Mouse (Mus musculus) neutrophil, adult 65 days (primary cell): ENCODE data around the gene Pias3. TPM values are rescaled to one million over a fixed set of nuclear protein-coding genes. Genes with fewer than 3 reads are reported as not detected.

ENCODE experiments used
- total RNA-seq: library from RNA; stranded (reverse); gene quantifications from 2 replicates; pipeline ENCODE4 v1.2.4, GENCODE M21; 2023

Pias3 gene
- total RNA-seq = 35.0 and 35.4 TPM in 2 replicates

DNA sequence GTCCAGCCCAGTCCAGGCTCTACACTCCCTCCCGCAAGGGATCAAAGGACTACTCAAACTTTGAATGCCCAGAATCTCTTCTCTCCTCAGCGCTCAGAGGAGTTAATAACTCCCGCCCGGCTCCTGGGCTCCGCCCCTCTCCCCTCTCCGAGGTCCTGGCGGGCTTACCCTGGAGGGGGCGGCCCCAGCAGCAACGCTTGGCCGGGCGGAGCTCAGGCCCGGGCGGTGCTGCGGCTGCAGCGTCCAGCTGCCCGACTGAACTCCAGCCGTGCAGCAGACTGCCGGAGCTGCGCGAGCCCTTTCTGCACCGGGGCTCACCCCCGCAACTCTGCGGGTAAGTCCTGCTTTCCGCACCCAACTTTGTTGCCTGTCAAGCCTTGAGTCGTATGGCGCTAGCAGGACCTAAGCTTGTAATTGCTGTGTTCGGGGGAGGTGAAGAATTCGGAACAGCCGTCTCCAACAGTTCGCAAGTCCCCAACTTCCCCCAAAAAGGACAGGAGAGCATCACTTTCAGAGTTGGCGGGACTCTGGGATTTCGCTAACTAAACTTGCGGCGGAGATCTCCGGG is at the start of gene Pias3:
Gene Pias3 (plus strand): TSS at position 187 of the 568 bp plus-strand sequence.

DNA sequence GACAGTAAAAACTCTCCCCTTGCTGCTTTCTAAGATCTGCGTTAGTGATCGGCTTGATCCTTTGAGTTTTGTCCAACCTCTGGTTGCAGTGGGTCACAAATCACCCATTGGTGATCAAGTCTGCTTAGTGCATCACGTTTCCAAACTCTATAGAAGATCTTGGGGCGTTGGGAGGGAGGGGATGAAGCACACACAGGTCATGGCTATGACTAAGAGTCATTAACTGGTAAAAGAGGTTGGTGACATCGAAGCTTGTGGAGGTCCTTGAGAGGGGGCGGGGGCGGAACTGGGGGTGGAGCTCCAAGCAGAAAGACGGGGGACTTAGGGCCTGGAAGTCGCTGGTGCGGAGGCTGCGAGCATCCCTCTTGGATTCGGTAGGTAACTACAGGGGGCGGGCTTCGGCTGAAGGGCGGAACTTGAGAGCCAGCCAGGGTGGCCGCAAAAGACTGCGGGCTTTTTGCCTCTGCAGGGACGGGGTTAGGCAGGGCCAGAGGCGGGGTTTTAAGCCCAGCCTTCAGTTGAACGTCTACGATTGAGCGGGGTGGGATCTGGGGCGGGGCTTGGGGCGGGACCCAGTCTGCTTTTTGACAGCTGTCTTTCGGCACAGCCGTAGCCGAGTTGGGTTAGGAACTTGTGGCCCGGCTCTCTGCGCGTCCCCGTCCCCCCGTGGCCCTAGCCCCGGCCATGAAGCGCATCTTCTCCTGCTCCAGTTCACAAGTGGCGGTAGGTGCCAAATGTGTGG is 26.3 kb upstream of the Pias3 start, which contains the start of gene Ankrd35:
Gene Ankrd35 (plus strand): TSS at position 405 of the 742 bp plus-strand sequence.

DNA sequence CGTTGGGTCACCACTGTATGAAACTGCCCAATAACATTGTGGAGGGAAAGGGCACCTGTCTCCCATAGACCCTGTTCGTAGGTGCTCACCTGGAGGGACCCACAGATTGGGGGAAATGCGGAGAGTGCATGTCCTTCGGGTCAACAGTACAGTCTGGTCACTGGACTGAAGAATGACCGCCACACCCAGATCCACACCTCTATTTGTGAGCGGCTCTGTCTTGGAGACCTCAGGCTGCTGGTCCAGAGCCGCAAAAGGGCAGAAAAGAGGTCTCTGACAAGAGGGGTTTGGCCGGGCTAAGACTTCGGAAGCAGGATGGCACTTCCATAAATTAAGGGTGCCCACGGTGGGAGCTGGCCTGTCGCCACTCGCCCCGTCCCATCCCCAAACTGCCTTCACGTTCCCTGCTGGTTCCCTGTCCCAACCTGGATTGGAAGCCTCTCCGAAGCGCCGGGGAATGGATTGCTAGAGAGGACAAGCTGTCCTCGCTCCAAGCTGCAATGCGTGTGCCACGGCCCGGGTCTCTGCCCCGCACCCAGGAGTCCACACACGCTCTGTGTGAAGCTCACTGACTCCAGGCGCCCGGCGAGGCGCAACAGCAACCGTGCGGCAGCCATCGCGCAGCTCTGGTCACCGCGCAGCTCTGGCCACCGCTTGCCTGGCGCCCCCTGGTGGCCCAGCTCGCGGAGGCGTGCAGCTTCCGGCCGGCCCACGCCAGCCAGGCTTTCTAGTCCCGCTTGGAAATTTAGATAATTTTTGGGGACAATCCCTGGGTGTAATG is 11.9 kb downstream of the Pias3 start, which contains the start of gene Nudt17:
Gene Nudt17 (minus strand): TSS at position 660 of the 781 bp plus-strand sequence.

DNA sequence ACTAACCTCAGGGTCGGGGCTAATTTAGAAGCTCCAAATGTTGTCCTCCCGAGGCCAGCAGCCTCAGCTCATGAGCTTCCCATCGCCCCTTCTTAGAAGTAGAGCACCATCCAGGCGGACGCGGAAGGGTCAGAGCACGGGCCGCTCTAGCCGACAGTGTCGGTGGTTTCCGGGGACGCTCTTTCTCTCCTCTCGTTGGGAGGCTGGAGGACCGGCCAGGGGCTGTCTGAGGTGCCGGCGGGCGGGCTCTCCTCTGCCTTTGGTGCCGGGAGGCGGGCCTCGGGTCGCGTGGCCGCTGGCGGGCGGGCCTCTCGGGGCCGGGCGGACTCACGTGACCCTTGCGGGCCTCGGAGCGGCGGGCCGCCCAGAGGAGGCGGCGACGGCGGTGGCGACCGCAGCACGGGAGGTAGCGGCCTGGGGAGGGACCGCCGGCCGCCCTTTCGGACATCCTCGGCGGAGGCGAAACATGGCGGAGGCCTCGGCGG is 31.2 kb downstream of the Pias3 start, which contains the start of the genes Polr3c and Rnf115:
Gene Polr3c (minus strand): TSS at position 286 of the 485 bp plus-strand sequence.
Gene Rnf115 (plus strand): TSS at position 322 of the 485 bp plus-strand sequence.

Other genes with a start within 250 kb of the Pias3 start
- gene BC107364, start 244.1 kb upstream of the Pias3 start, total RNA-seq = not detected in 2 replicates
- gene Hfe2, start 171.2 kb upstream of the Pias3 start, total RNA-seq = not detected in 2 replicates
- 874 and 982 TPM in 2 replicates for gene Txnip, start 138.4 kb upstream of the Pias3 start, total RNA-seq
- gene Gm16253, start 119.4 kb upstream of the Pias3 start, total RNA-seq = 0.82 TPM in 1 of 2 replicates, not detected in the other
- gene Polr3gl, start 102.2 kb upstream of the Pias3 start, total RNA-seq = 13.5 and 16.6 TPM in 2 replicates
- not detected in 2 replicates for gene Ankrd34a, start 99.7 kb upstream of the Pias3 start, total RNA-seq
- 0.41 and 0.68 TPM in 2 replicates for gene Lix1l, start 95.2 kb upstream of the Pias3 start, total RNA-seq
- 52.4 and 66.7 TPM in 2 replicates for gene Rbm8a, start 66.5 kb upstream of the Pias3 start, total RNA-seq
- gene Pex11b, start 61.0 kb upstream of the Pias3 start, total RNA-seq = 9.8 and 10.4 TPM in 2 replicates
- not detected in 2 replicates for gene Gm42957, start 60.9 kb upstream of the Pias3 start, total RNA-seq
- gene Itga10, start 50.8 kb upstream of the Pias3 start, total RNA-seq = 0.47 and 0.84 TPM in 2 replicates
- gene Ankrd35, start 26.3 kb upstream of the Pias3 start, total RNA-seq = not detected in 2 replicates
- gene Nudt17, start 12.2 kb downstream of the Pias3 start, total RNA-seq = 0.88 and 1.3 TPM in 2 replicates
- gene Polr3c, start 31.2 kb downstream of the Pias3 start, total RNA-seq = 33.7 and 44.1 TPM in 2 replicates
- gene Rnf115, start 31.3 kb downstream of the Pias3 start, total RNA-seq = 62.1 and 69.5 TPM in 2 replicates
- gene Pdzk1, start 132.9 kb downstream of the Pias3 start, total RNA-seq = not detected in 2 replicates
- gene Cd160, start 133.0 kb downstream of the Pias3 start, total RNA-seq = not detected in 2 replicates
- gene Gja5, start 208.3 kb downstream of the Pias3 start, total RNA-seq = 0.88 TPM in 1 of 2 replicates, not detected in the other
- gene Gpr89, start 209.0 kb downstream of the Pias3 start, total RNA-seq = 6.1 and 6.4 TPM in 2 replicates
- not detected in 2 replicates for gene Gja8, start 229.6 kb downstream of the Pias3 start, total RNA-seq